Mouse (Mus musculus): ENCODE measurements around the gene Trim25.

DNA sequence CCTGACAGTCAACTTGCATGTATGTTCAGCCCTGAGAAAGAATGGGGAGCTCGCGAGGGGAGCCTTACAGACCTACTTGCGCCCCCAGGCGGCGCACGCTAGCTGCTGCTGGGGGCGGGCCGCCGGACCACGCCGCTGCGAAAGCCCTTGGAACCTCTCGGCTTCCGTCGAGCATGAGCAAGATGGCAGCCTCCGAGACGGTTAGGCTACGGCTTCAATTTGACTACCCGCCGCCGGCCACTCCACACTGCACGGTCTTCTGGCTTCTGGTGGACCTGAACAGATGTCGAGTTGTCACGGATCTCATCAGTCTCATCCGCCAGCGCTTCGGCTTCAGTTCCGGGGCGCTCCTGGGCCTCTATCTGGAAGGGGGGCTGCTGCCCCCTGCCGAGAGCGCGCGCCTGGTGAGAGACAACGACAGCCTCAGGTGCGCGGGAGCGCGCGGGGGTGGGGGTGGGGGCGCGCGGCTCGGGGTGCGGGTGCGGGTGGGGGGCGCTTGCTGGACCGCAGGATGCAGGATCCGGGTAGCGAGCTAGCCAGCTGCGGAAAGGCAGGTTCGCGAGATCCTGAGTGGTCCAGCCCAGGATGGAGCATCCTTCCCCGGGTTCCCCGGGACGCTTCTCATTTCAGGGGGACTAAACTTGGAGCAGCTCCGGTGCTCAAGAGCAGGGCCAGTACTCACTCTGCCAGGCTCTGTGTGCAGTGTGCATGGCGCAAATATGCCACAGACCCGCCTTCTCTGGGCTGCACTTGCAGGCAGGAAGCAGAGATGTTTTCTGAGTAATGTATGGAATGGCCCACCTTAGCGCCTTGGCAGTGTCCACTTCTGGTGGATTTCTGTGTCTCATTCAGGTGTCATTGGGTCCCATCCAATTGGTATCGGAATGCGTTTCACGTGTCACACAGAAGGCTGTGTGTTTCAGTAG is 25.1 kb upstream of the Trim25 start:
- TF ChIP-seq GATA1 (IDR thresholded peaks at IDR 0.05; ENCODE audit: borderline replicate concordance, low read length) (no peak), FLI1 (IDR thresholded peaks at IDR 0.05; ENCODE audit: low read length) (no peak)

Measured in megakaryocyte, embryonic 14.5 days (primary cell).